Mouse (Mus musculus) CD4-positive, CD25-positive, alpha-beta regulatory T cell, adult 2 months (primary cell): ENCODE results near the gene 4930539E08Rik.
A peak's percentile ranks its signal among the peaks of the same experiment; 100 is the strongest.

Experiments
- DNase-seq: peaks from one replicate; pipeline ENCODE4 v3.0.0-alpha.2; 2012; ENCODE audit warnings: low read depth, low spot score

Gene 4930539E08Rik

DNA sequence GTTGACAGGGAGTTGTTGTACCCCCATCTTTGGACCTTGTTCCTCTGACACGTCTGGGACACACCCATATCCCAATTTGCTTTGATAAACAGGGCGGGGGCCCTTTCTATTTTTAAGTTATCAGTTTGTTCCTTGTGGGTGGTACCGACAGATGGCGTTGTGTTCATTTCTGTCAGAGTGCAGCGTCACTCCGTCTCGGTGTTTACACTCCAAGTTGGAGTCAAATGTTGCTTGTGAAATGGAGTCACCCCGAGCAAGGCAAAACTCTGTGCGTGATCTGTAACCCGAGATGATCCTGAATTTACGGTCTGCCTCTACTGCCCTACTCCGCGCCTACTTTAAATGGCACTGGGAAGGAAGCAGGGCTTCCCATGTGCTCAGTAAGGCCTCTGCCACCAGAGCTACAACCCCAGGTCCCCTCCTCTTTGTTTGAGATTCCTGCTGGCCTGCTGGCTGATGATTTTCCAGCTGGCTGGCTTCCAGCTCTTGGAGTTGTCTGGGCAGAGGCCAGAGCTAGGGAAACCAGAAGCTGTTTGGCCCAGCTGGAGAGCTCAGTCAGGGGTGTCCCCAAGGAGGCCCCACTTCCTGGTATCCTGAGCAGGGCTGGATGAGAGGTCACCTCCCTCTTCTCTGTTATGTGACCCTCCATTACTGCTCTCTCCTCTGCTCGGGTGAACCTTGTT is 15.4 kb upstream of the 4930539E08Rik start:
- DNase-seq, result no peak

DNA sequence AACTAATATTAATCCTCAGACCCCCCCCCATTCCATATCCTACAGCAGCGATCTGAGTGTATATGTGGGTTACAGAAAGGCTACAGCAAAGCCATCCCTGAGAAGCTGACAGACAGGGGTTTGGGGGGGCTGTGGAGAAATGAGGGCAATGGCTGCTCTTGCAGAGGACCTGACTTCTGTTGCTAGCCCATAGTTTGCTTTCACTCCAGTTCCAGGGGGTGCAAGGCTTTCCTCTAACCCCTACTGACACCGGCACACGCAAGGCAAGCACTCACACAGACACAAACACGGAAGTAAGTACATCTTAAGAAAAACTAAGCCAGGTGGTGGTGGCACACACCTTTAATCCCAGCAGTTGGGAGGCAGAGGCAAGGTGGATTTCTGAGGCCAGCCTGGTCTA is 14.2 kb upstream of the 4930539E08Rik start:
- no peak for DNase-seq

DNA sequence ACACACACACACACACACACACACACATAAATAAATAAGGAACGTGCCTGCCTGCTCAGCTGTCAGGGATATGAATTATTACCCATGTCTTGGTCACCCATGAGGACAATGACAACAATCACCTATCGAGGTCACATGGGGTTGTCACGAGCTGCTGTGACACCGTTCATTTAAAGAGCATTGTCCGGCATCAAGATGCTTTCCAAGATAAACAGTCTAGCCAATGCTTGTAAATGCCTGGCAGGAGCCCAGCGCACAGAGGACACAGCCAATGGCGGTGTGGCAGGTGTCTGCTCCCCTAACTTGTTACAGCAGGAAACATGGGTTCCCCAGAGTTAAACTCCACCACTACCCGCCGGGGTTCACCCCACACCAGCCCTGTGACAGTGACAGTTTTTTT is 12.9 kb upstream of the 4930539E08Rik start:
- no peak for DNase-seq

DNA sequence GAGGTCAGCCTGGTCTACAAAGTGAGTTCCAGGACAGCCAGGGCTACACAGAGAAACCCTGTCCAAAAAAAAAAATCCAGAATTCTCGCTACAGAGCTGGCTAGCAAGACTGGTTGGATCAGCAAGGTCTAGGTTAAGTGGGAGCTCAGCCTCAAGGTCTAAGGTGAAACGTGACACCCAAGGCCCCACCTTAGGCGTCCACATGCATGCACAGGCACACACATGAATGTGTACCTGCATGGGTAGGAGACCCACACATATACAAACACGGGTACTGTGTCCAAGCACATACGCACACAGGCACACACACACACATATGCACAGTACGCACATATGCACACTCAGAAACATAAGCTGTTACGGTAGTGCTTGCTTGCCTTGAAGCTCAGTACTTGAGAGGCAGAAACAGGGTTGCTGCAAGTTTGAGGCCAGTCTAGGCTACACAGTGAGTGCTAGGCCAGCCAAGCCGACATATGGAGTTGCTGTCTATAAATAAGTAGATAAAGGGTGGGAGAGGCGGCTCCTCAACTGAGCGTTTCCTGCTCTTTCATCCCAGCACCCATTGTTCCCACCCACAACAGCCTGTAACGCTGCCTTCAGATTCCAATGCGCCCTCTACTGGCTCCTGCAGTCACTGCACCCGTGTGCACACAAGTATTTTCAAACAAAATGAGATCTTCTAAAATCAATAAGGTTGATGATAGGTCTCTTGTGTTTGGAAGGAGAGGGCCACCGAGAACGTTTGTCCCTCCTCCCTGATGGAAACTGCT is 11.9 kb upstream of the 4930539E08Rik start:
- peak; percentile 82 for DNase-seq

DNA sequence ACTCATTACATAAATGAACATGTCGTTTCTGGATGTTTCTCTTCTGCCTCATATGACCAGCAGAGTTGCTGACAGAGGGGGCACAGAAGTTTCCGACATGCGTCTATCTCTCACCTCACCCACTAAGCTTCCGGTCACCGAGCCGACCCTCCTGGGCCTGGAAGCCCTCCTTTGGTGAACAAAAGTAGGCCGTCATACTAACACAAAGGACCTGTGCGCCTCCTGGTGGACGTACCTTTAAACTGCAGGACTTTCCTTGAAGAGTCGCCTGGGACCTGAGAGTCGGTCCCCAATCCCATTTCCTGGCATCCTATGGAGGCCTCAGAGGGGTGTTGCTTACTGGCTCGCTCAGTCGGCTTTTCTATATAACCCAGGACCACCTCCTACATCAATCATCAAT is 11.3 kb upstream of the 4930539E08Rik start:
- peak; percentile 85 for DNase-seq

DNA sequence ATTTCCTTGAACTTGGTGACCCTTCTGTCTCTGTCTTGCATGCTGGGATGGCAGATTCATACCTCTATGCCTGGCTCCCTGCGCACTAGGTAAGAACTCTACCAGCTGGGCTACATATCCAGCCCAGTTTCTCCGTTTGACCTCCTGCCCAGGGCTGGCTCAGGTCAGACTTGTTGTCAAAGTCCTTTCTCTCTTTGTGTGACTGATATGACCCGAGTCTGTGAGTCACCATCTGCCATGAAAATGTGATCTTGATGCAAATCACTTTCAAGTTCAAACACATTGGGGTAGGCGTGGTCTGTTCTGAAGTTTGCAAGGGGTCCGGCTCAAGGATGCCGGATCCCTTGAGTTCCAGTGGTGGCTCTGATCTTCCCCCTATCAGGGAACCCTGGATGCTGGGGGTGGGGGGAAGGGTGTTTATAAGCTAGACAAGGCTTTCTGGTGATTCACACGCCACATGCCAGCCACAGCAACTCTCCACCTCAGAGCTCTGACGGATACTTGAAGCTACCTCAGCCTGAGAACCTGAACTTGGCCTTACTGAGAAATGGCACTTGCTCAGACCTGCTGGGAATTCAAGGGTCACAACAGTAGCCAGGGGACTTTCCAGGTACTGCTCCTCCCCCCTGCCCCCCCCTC is 10.0 kb upstream of the 4930539E08Rik start:
- no peak for DNase-seq

DNA sequence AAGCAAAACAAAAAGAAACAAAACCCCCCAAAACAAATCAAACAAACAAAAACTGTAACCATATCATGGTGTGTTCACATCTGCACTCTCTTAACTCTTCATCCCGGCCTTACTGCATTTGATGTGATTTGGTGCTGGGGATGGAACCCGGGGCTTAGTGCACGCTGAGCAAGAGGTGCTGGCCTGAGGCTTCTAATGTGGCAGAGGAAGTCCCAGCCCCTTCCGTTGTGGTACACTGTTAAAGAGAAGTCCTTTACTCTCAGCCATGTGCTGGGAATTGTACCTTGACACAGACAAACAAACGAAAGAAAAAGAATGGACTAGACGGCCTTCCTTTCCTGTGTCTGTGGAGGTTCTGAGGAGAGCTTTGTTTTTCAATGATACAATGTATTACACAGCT is 7.0 kb upstream of the 4930539E08Rik start:
- no peak for DNase-seq

DNA sequence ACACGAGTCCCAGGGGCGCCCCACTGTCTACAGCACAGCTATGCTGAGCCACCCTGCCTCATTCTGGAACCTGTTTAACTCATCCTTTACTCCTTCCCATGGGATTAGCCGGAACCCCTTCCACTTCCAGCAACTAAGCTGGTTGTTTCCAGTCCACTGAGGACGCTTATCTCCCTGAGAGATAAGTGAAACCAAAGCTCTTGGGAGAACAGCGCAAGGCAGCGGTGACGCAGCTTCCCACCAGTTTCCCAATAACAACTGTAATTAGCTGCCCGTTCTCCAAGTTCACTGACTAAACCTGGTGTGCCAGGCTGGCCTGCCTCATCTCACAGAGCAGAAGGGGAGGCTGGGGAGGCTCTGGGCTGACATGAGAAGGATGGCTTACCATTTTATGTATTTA is 6.0 kb upstream of the 4930539E08Rik start:
- no peak for DNase-seq

DNA sequence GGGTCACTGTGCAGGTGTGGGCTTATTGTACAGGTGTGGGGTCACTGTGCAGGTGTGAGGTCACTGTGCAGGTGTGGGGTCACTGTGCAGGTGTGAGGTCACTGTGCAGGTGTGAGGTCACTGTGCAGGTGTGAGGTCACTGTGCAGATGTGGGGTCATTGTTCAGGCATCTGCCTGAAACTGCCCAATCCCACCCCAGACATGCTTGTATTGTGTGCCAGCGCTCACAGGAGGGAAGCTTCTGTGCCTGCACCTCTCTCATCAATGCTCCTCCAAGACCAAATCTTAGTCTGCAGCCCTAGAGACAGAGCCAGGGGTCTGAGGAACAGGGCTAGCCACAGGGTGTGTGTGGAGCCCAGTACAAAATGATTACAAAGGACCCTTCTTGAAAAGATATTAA is 1.4 kb upstream of the 4930539E08Rik start:
- DNase-seq, result no peak

DNA sequence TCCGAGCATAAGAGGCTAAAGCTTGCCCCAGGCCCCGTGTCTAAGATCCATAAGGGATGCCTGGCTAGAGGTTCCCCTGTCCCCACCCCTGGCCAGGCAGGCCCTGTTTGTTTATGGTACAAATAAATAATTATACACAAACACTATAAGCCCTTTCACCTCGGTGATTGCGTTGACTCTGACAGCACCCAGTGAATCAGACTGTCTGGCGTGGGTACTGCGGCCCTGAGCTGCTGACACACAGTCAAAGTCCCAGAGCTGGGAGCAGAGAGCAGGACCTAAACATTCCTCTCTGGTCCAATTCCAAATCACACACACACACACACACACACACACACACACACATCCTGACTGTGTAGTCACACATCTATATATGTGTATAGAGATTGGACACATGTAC is 1.2 kb downstream of the 4930539E08Rik start:
- DNase-seq, result no peak

DNA sequence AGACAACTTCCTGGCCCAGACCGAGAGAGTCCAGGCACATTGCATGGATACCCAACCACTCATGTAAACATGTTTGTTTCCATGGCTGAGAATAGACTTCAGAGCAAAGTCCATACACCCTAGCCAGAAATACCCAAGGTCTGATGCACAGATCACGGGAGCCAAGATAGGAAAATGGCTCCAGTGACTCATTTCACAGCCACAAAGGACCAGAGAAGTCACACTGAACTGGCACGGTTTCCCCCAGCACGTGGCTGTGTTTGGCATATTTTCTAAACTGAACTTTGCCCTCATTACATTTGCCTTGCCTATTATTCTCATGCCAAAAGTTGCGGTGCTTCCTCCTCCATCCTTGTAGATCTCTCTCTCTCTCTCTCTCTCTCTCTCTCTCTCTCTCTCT is 1.9 kb downstream of the 4930539E08Rik start:
- no peak for DNase-seq

DNA sequence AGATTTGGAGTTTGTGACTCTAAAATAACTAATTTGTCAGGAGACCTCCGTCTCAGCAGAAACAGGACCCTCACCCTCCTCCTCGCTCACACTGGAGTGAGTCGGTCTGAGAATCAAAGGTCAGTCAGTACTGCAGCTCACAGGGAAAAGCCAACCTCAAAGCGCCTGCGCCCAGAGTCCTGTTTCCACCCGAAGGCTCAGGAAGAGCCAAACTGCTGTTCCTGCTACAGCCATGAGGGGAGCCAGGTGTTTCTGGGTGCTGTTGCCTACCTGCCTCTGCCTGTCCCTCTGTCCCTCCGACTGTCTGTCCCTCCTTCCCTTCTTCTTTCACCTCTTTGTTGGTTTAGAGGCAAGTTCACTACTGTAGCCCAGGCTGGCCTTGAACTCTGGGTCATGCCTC is 5.0 kb downstream of the 4930539E08Rik start:
- DNase-seq, result peak; percentile 50

DNA sequence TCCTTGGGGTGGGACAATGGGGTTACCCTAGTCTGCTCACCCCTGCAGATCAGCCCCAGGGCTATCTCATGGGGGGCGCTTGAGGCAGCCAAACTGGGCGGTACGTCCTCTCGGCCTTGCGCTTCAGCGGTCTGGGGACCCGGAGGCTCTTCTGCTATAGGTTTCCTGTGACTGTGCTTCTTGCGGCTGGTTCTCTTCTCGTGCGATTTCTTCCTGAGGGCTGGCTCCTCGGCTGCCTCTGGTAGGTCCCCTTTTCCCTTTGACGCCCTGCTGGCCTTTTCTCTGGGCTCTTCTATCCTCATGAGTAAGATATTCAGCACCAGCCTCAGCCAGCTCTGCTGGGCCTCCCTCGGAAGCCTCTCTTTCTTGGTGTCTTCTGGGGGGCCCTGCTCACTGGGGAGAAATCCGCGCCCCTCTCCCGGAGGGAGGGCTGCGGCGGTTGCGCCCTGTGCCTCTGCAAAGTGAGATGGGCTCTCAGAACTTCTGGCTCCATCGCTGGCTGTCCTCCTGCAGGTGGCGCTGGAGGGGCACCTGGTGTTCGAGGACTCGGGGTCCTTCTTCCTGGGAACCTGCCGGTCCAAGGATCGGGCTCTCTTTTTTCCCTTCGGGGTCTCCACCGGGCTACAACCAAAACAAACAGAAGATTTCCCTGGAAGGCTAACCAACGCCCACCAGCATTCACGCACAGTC is 5.7 kb downstream of the 4930539E08Rik start:
- DNase-seq, result peak; percentile 81

DNA sequence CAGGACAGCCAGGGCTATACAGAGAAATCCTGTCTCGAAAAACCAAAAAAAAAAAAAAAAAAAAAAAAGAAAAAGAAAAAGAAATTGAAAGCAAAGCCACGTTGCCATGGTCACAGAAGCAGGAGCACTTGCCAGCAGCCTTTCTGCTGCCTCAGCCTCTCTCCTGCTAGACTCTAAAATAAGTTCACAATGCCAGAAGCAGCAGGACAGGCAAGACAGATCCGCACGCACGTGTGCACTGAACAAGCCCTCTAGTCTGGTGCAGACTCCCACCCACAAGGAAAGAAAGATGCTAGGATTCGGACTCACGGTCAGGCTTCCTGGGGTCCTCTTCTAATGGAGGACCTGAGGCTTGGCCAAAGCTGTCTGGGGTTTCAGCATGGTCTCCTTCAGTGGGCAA is 7.2 kb downstream of the 4930539E08Rik start:
- DNase-seq, result peak; percentile 75

DNA sequence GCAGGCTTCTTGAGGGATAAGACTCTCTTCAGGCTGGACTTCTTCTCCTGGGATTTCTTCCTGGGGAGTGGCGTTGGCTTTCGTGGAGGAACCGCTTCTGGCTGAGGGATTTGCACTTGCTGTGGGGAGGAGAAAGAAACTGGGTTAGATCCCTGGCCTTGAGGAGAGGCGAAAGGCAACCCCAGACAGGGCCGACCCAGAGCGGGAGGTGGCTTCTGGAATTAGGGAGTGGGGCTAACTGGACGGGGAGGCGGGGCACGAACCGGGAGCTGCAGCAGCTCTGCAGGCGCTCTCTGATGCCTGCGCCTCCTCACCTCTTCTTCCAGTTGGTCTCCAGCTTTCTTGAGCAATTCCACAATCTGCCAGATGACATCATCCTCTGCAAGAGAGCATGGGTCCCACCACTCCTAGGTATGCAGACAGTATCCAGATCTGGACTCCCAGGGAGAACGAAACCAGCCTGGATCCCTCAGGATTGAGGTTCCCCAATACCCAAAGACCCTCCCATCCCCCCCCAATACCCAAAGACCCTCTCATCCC is 9.7 kb downstream of the 4930539E08Rik start:
- no peak for DNase-seq

DNA sequence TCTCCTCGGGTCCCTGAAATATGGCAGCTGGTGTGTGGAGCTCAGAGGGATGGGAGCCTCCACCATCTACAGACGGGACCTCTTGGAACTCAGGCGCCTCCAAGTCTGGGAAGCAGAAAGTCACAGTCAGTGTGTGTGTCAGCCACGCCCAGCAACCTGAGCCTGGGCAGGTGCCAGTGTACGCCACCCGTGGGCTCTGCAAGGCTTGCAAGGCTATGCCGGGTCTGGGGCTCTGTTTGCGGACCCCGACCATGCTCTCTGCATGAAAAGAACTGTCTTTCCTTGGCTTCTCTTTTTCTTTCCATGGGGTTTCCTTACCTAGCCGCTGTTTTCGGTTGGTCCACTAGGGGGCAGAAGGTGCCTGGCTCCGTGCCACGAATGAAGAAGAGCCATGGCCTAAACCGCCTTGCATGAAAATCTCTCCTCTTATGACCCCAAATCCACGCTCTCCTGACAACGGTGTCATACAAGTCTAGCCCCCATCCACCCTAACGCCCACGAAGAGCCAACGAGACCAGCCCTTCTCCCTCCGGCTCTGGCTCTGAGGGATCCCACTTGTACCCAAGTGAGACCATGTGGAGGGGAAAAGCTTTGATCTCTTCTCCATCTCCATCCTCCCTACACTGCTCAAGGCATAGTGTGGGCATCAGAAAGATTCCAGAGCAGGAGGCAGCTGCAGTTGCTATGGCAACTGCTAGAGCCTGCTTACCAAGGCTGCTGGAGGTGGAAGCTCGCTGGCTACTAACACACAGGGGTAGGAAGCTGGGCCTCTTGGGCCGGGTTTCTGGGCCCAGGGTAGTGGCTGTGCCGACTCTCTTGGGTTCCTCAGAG is 10.4 kb downstream of the 4930539E08Rik start:
- peak; percentile 85 for DNase-seq

DNA sequence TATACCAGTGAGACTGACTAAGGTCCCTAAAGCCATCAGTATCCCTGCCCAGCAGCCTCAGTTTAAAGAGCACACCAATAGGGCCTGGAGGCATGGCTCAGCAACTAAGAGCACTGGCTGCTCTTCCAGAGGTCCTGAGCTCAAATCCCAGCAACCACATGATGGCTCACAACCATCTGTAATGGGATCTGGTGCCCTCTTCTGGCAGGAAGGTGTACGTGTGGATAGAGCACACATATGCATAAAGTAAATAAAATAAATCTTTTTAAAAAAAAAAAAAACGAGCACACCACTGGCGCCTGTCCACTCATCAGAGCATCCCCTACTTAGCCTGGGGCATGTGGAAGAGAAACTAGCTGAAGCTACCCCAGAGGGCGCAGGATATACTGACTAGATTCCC is 13.6 kb downstream of the 4930539E08Rik start:
- peak; percentile 39 for DNase-seq

DNA sequence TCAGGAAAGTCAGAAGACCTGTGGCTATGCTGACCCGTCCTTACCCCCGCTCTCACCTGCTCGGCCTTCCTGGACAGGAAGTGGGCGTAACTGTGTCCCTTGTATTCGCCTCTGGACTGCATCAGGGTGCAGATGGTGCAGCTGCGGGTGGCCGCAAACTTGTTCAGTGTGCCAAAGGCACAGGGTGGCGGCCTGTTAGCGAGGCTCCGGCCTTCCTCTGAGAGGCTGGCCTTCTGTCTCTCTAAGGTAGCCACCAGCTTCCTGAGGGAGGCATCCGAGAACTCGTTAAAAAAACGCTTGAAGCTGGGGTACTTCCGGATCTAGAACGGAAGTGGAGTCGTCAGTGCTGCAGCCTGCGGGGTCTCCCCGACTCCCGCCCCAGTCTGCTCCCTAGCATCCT is 15.7 kb downstream of the 4930539E08Rik start:
- DNase-seq, result no peak

DNA sequence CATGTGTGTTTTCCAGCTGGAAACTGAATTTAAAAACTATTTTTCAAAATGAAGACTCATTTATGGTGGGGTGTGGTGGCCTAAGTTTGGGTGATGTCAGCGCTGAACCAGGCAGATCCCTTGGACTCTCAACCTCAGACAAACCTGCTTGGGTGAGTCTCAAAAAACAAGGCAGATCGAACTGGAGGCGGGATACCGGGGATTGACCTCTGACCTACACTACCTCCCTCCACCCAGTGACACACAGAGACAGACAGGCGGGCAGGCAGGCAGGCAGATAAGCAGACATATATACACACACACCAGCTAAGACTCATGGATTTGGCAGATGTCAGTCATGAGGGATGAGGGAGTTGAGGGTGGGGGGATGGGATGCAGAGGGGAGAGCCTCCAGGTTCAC is 16.9 kb downstream of the 4930539E08Rik start:
- no peak for DNase-seq

DNA sequence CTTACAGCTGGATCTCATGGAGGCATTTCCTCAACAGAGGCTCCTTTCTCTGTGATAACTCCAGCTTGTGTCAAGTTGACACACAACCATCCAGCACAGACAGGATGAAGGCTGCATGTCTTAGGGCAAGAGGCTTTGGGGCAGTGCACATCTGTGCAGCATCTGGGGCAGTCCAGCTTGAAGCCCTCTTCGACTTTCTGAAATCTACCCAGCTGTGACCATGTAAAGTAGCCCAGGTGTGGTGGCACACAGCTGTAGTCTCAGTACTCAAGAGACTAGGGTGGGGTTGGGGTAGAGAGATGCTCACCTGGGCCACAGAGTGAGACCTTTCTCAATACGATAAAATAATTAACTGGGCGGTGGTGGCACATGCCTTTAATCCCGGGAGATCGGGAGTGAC is 17.3 kb downstream of the 4930539E08Rik start:
- DNase-seq, result no peak
